Mouse (Mus musculus) MEL (cell line): Measurements from ENCODE around the gene Dna2. TPM values are rescaled to one million over a fixed set of nuclear protein-coding genes. Genes with fewer than 3 reads are reported as not detected.

Experiments used
- DNase-seq: peaks from one replicate; pipeline ENCODE4 v3.0.0; 2011; ENCODE audit warnings: low read depth, low spot score
- H3K27ac ChIP-seq: 2 replicates; pipeline ENCODE4 v1.5.1; 2012; ENCODE audit warnings: low read depth, mild to moderate bottlenecking, control low read depth, low read length, moderate library complexity; ENCODE audit not compliant: control insufficient read depth
- H3K27me3 ChIP-seq, 2 experiments: fragments of 150-350 bp in 1 of 2; sonication (generic) in 1 of 2; 2 replicates each; pipeline ENCODE4 v1.6.1; 2012; ENCODE audit warnings: low read length in 2 of 2, mild to moderate bottlenecking in 2 of 2, improper control_type of control experiment in 1 of 2, moderate library complexity in 1 of 2; ENCODE audit not compliant: insufficient read depth in 2 of 2, control insufficient read depth in 1 of 2
- H3K36me3 ChIP-seq, 2 experiments: 2 replicates each; pipeline ENCODE4 v1.6.1; 2012 to 2014; ENCODE audit warnings: low read length in 2 of 2, improper control_type of control experiment in 1 of 2, inconsistent platforms in 1 of 2, mild to moderate bottlenecking in 1 of 2; ENCODE audit not compliant: insufficient read depth in 2 of 2, control insufficient read depth in 1 of 2
- H3K4me1 ChIP-seq, 2 experiments: fragments of 150-350 bp in 1 of 2; sonication (generic) in 1 of 2; 2 replicates each; pipeline ENCODE4 v1.6.1; 2012; ENCODE audit warnings: low read length in 2 of 2, improper control_type of control experiment in 1 of 2, mild to moderate bottlenecking in 1 of 2; ENCODE audit not compliant: insufficient read depth in 2 of 2, control insufficient read depth in 1 of 2
- H3K4me3 ChIP-seq, 2 experiments: fragments of 150-350 bp in 1 of 2; sonication (generic) in 1 of 2; 2 replicates each; pipeline ENCODE4 v1.5.1; 2012; ENCODE audit warnings: low read depth in 2 of 2, low read length in 2 of 2, mild to moderate bottlenecking in 2 of 2, moderate library complexity in 2 of 2, control low read depth in 1 of 2, improper control_type of control experiment in 1 of 2; ENCODE audit not compliant: control insufficient read depth in 1 of 2, insufficient read depth in 1 of 2
- H3K79me2 ChIP-seq: 2 replicates; pipeline ENCODE4 v1.6.1; 2012; ENCODE audit warnings: mild to moderate bottlenecking, low read length, moderate library complexity; ENCODE audit not compliant: control insufficient read depth, poor library complexity, insufficient read depth
- H3K9ac ChIP-seq: 2 replicates; pipeline ENCODE4 v1.6.1; 2012; ENCODE audit warnings: low read depth, mild to moderate bottlenecking, control low read depth, low read length, moderate library complexity; ENCODE audit not compliant: control insufficient read depth, poor library complexity, severe bottlenecking
- H3K9me3 ChIP-seq: fragments of 150-350 bp; sonication (generic); replicated peaks from 2 replicates; pipeline ENCODE4 v1.6.1; 2012; ENCODE audit warnings: mild to moderate bottlenecking, low read length, improper control_type of control experiment, moderate library complexity; ENCODE audit not compliant: insufficient read depth
- BHLHE40 ChIP-seq: IDR thresholded peaks from 2 replicates; pipeline ENCODE4 v1.6.1; 2012; ENCODE audit warnings: low read depth, mild to moderate bottlenecking, inconsistent platforms, low read length, improper control_type of control experiment, borderline replicate concordance
- CHD1 ChIP-seq: IDR thresholded peaks from 2 replicates; pipeline ENCODE4 v1.6.1; 2012; ENCODE audit warnings: low read depth, mild to moderate bottlenecking, inconsistent platforms, low read length, improper control_type of control experiment
- CHD2 ChIP-seq: IDR thresholded peaks from 2 replicates; pipeline ENCODE4 v1.6.1; 2011; ENCODE audit warnings: low read length, improper control_type of control experiment
- GABPA ChIP-seq: IDR thresholded peaks from 2 replicates; pipeline ENCODE4 v1.6.1; 2012; ENCODE audit warnings: low read depth, mild to moderate bottlenecking, inconsistent platforms, low read length, improper control_type of control experiment, moderate library complexity
- GATA1 ChIP-seq: IDR thresholded peaks from 2 replicates; pipeline ENCODE4 v1.6.1; 2011; ENCODE audit warnings: low read depth, low read length, improper control_type of control experiment
- HCFC1 ChIP-seq: IDR thresholded peaks from 2 replicates; pipeline ENCODE4 v1.6.1; 2012; ENCODE audit warnings: low read depth, mild to moderate bottlenecking, inconsistent platforms, low read length, improper control_type of control experiment, moderate library complexity
- JUND ChIP-seq: IDR thresholded peaks from 2 replicates; pipeline ENCODE4 v1.6.1; 2011; ENCODE audit warnings: low read depth, mild to moderate bottlenecking, improper control_type of control experiment, low read length
- MAFK ChIP-seq: IDR thresholded peaks from 2 replicates; pipeline ENCODE4 v1.6.1; 2011; ENCODE audit warnings: low read depth, mild to moderate bottlenecking, low read length, improper control_type of control experiment, borderline replicate concordance
- MAX ChIP-seq: IDR thresholded peaks from 2 replicates; pipeline ENCODE4 v1.6.1; 2011; ENCODE audit warnings: low read length, improper control_type of control experiment
- MYB ChIP-seq: IDR thresholded peaks from 2 replicates; pipeline ENCODE4 v1.6.1; 2011; ENCODE audit warnings: mild to moderate bottlenecking, low read depth, low read length, improper control_type of control experiment
- MYC ChIP-seq: IDR thresholded peaks from 2 replicates; pipeline ENCODE4 v1.6.1; 2011; ENCODE audit warnings: low read depth, mild to moderate bottlenecking, low read length, improper control_type of control experiment, moderate library complexity
- POLR2A ChIP-seq, 2 experiments: IDR thresholded peaks; 2 replicates each; pipeline ENCODE4 v1.6.1; 2011 to 2012; ENCODE audit warnings: low read length in 2 of 2, mild to moderate bottlenecking in 2 of 2, control low read depth in 1 of 2, improper control_type of control experiment in 1 of 2, low read depth in 1 of 2, moderate library complexity in 1 of 2; ENCODE audit not compliant: control insufficient read depth in 1 of 2, insufficient read depth in 1 of 2, poor library complexity in 1 of 2
- POLR2AphosphoS5 ChIP-seq: IDR thresholded peaks from 2 replicates; pipeline ENCODE4 v1.6.1; 2012; ENCODE audit warnings: low read depth, borderline replicate concordance, mild to moderate bottlenecking, inconsistent platforms, low read length, moderate library complexity, mixed read lengths
- RCOR1 ChIP-seq: IDR thresholded peaks from 2 replicates; pipeline ENCODE4 v1.6.1; 2012; ENCODE audit warnings: low read depth, mild to moderate bottlenecking, inconsistent platforms, low read length, improper control_type of control experiment
- TBP ChIP-seq: IDR thresholded peaks from 2 replicates; pipeline ENCODE4 v1.8.0; 2011; ENCODE audit warnings: low read depth, low read length, improper control_type of control experiment
- TCF12 ChIP-seq: IDR thresholded peaks from 2 replicates; pipeline ENCODE4 v1.6.1; 2014; ENCODE audit warnings: low read depth, mild to moderate bottlenecking, inconsistent platforms, low read length, improper control_type of control experiment, moderate library complexity
- ZC3H11A ChIP-seq: IDR thresholded peaks from 2 replicates; pipeline ENCODE4 v1.6.1; 2012; ENCODE audit warnings: low read depth, mild to moderate bottlenecking, inconsistent platforms, low read length, improper control_type of control experiment
- ZMIZ1 ChIP-seq: IDR thresholded peaks from 2 replicates; pipeline ENCODE4 v1.6.1; 2012; ENCODE audit warnings: low read depth, mild to moderate bottlenecking, inconsistent platforms, low read length, improper control_type of control experiment, moderate library complexity
- polyA plus RNA-seq, 2 experiments: library from polyadenylated mRNA; stranded (reverse) in 1 of 2; unstranded in 1 of 2; fragments of >175 nt in 1 of 2; fragments of >200 nt in 1 of 2; gene quantifications; 2 replicates each; pipeline versions ENCODE4 v1.2.1 to v1.2.4; 2012; ENCODE audit warnings: low replicate concordance in 2 of 2, low read depth in 1 of 2; ENCODE audit not compliant: insufficient read length in 2 of 2, insufficient read depth in 1 of 2, missing spikeins in 1 of 2
- total RNA-seq: library from RNA; depleted of rRNA; stranded (reverse); fragments of 300-350 nt; gene quantifications from 2 replicates; pipeline ENCODE4 v1.2.3, GENCODE M21; 2012

Gene Dna2
- total and polyA plus RNA-seq, 3 experiments: 30.3 to 40.9 TPM; not detected in 1

- no peaks in the 10 kb centered on the region for H3K9me3 ChIP-seq
- H3K9ac ChIP-seq: no peak overlapping the region
- H3K79me2 ChIP-seq: 0 out of 2 replicates have a peak, but pooled peaks cover 2% of the 10 kb centered on the region
- H3K27me3 ChIP-seq: no peaks in the 10 kb centered on the region
- TF ChIP-seq MYB (no peak), ZMIZ1 (no peak), BHLHE40 (no peak), POLR2A (IDR thresholded peaks at IDR 0.05; ENCODE audit: control insufficient read depth in 1 of 2, insufficient read depth in 1 of 2, low read depth in 1 of 2, low read length in 2 of 2, poor library complexity in 1 of 2) (no peak)
- H3K27ac ChIP-seq: no peak overlapping the region
- H3K4me1 ChIP-seq: peaks cover 0 to 6% of the 10 kb centered on the region in 2 experiments; a peak in 1 of 4 replicates
- H3K4me3 ChIP-seq: no peak overlapping the region
- H3K36me3 ChIP-seq: peaks cover 0 to 3% of the 10 kb centered on the region in 2 experiments; a peak in 2 of 4 replicates
- no peak for DNase-seq
Measured at GRCm38 (mm10) chr10:62984072-62984471, 37.2 kb downstream of the Dna2 start.

GRCm38 (mm10) chr10:62984495-62984894 lies 37.7 kb downstream of the Dna2 start:
- H3K79me2 ChIP-seq: 0 out of 2 replicates have a peak, but pooled peaks cover 2% of the 10 kb centered on the region
- peaks cover 0 to 6% of the 10 kb centered on the region in 2 experiments; a peak in 1 of 4 replicates for H3K4me1 ChIP-seq
- H3K27me3 ChIP-seq: no peaks in the 10 kb centered on the region
- H3K4me3 ChIP-seq: no peak overlapping the region
- H3K9ac ChIP-seq: no peak overlapping the region
- H3K9me3 ChIP-seq: no peaks in the 10 kb centered on the region
- peaks cover 0 to 3% of the 10 kb centered on the region in 2 experiments; a peak in 2 of 4 replicates for H3K36me3 ChIP-seq
- DNase-seq: no peak
- TF ChIP-seq CHD1 (no peak), RCOR1 (no peak), CHD2 (no peak), MYC (no peak), TCF12 (no peak), ZC3H11A (no peak), BHLHE40 (no peak), GATA1 (no peak), HCFC1 (no peak), TBP (no peak), MAFK (no peak), POLR2AphosphoS5 (no peak), MAX (no peak), GABPA (no peak), JUND (no peak)
- no peak overlapping the region for H3K27ac ChIP-seq
